Comparison of ENCODE assay signal across 12 mouse cellular contexts in the genomic region with DNA sequence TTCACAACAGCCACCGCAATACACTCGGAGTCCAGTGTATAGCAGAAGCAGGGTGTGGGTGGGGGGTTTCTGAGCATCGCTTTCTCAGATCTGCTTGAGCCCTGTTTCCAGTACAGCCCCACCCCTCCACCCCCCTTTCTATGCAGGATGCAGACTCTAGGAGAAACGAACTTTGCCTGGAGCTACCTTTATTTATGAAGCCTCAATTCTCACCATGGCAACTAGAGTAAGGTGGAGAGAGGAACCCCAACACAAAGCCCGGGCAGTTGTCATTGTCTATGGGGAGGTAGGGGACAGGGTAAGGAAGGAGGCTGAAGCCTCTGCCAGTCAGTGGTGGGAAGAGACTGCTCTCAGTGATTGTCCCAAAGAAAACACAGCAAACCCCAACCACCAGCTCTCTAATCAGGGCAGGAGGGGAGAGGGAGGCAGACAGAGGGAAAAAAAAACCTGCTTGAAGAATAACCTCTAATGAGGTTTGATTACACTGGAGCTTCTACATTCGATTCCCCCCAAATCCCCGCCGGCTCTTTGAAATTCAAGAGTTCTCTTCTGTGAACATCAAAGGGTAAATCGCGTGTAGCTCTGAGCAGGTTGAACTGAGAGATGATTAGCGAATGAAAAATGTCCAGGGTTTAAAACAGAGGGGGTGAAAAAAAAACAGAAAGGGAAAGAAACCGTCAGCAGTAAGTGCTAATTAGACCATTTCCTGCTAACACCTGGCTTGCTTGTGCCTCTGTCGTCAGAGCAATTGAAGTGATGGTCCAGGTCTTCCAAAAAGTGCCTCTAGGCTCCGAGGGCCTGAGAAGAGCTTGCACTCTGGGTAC.
DNase-seq lines count a peak whose midpoint lies in the region; ATAC-seq and TF ChIP-seq lines count a peak whose summit lies in the region.
"Had no signal": no experiment of that assay in that cellular context is flagged by ENCODE, and none has a peak within 500 bp of the region (broad histone marks: within the 10 kb centered on the region; RNA-seq: fewer than 3 reads in every experiment).

No protein-coding gene starts in this region.

- no peak overlapping the region for H3K9ac ChIP-seq in embryonic facial prominence, embryonic 14.5 days (ENCODE audit: low read depth, low read length)
- 0 out of 2 replicates have a peak overlapping the region, but pooled peaks have one; percentile 28 for H3K9ac ChIP-seq in hindbrain, embryonic 14.5 days
- no peak overlapping the region for H3K9ac ChIP-seq in midbrain, postnatal 0 days (replicated peaks; ENCODE audit: low read length, poor library complexity, severe bottlenecking)

- H3K4me2 ChIP-seq in embryonic facial prominence, embryonic 14.5 days (ENCODE audit: low read depth, low read length), result no peak overlapping the region
- H3K4me2 ChIP-seq in hindbrain, embryonic 14.5 days (replicated peaks), result 0 out of 2 replicates have a peak overlapping the region, but pooled peaks have one; percentile 6
- H3K4me2 ChIP-seq in midbrain, postnatal 0 days (ENCODE audit: low read depth, low read length, poor library complexity, severe bottlenecking), result peak overlapping the region; percentile 12; the same call in 1 of the 2 replicates

- no peaks in the 10 kb centered on the region for H3K36me3 ChIP-seq in embryonic facial prominence, embryonic 14.5 days (ENCODE audit: control insufficient read depth, insufficient read depth, low read length)
- H3K36me3 ChIP-seq in hindbrain, embryonic 14.5 days (replicated peaks; ENCODE audit: control insufficient read depth, insufficient read depth), result no peaks in the 10 kb centered on the region
- H3K36me3 ChIP-seq in midbrain, postnatal 0 days (ENCODE audit: insufficient read depth, low read length), result no peaks in the 10 kb centered on the region

- H3K4me3 ChIP-seq in embryonic facial prominence, embryonic 14.5 days (ENCODE audit: low read depth, low read length), result no peak overlapping the region
- H3K4me3 ChIP-seq in hindbrain, embryonic 14.5 days (replicated peaks; ENCODE audit: low read length), result no peak overlapping the region
- H3K4me3 ChIP-seq in midbrain, postnatal 0 days (ENCODE audit: low read depth, low read length), result no peak overlapping the region
- H3K4me3 ChIP-seq: heart, adult 2 months had no signal

- 19% methylated on average over 14 of the region's 14 CpGs for WGBS in embryonic facial prominence, embryonic 14.5 days
- 37% methylated on average over 14 of the region's 14 CpGs for WGBS in hindbrain, embryonic 14.5 days
- WGBS in midbrain, postnatal 0 days, result 18% methylated on average over 14 of the region's 14 CpGs

- TF ChIP-seq CTCF in midbrain, postnatal 0 days (IDR thresholded peaks at IDR 0.05), result no peak

- no peaks in the 10 kb centered on the region for H3K27me3 ChIP-seq in embryonic facial prominence, embryonic 14.5 days (replicated peaks; ENCODE audit: control insufficient read depth, insufficient read depth, low read length)
- no peaks in the 10 kb centered on the region for H3K27me3 ChIP-seq in hindbrain, embryonic 14.5 days (ENCODE audit: control insufficient read depth, insufficient read depth, low read length)
- no peaks in the 10 kb centered on the region for H3K27me3 ChIP-seq in midbrain, postnatal 0 days (ENCODE audit: insufficient read depth, low read length)

- peak; percentile 28; the same call in 1 of the 2 replicates for ATAC-seq in embryonic facial prominence, embryonic 14.5 days (ENCODE audit: low read depth)
- peak; percentile 36 for ATAC-seq in hindbrain, embryonic 14.5 days (ENCODE audit: low FRiP score)
- ATAC-seq in midbrain, postnatal 0 days (ENCODE audit: low FRiP score), result peak; percentile 71
- no peak for ATAC-seq in erythroblast, adult 5-6 weeks (replicated peaks; ENCODE audit: low FRiP score, poor library complexity, severe bottlenecking)
- ATAC-seq: intestine, postnatal 0 days had no signal

- peak; percentile 62 for DNase-seq in CD4-positive, CD25-positive, alpha-beta regulatory T cell, adult 2 months (ENCODE audit: low read depth, low spot score)
- peak; percentile 72 for DNase-seq in embryonic facial prominence, embryonic 14.5 days (ENCODE audit: low spot score)
- no peak for DNase-seq in hindbrain, embryonic 14.5 days (ENCODE audit: low spot score)
- peak; percentile 10 for DNase-seq in midbrain, postnatal 0 days (ENCODE audit: low spot score)
- no peak for DNase-seq in cerebellum, postnatal 36 days
- no peak for DNase-seq in T-cell, adult 2 months (ENCODE audit: low spot score)
- no peak for DNase-seq in thymus, postnatal 4 days
- DNase-seq: heart, adult 2 months; lung, adult 2 months had no signal

- no peaks in the 10 kb centered on the region for H3K9me3 ChIP-seq in embryonic facial prominence, embryonic 14.5 days (ENCODE audit: control insufficient read depth, low read length)
- no peaks in the 10 kb centered on the region for H3K9me3 ChIP-seq in hindbrain, embryonic 14.5 days (ENCODE audit: control insufficient read depth, low read length)
- no peaks in the 10 kb centered on the region for H3K9me3 ChIP-seq in midbrain, postnatal 0 days (ENCODE audit: low read length)

- H3K4me1 ChIP-seq in embryonic facial prominence, embryonic 14.5 days (ENCODE audit: control insufficient read depth, insufficient read depth, low read length), result no peaks in the 10 kb centered on the region
- H3K4me1 ChIP-seq in hindbrain, embryonic 14.5 days (replicated peaks; ENCODE audit: control insufficient read depth, insufficient read depth, low read length), result peaks cover 19% of the 10 kb centered on the region
- H3K4me1 ChIP-seq in midbrain, postnatal 0 days (ENCODE audit: insufficient read depth, low read length), result peaks cover 6% of the 10 kb centered on the region

- no peak overlapping the region for H3K27ac ChIP-seq in embryonic facial prominence, embryonic 14.5 days (replicated peaks; ENCODE audit: low read depth, low read length)
- H3K27ac ChIP-seq in hindbrain, embryonic 14.5 days, result peak overlapping the region; percentile 70; the same call in 1 of the 2 replicates
- H3K27ac ChIP-seq in midbrain, postnatal 0 days (ENCODE audit: low read depth, low read length), result peak overlapping the region; percentile 60
- H3K27ac ChIP-seq: heart, adult 2 months; stomach, postnatal 0 days had no signal

Comparison
In these comparisons a context has a peak if more than half of its experiments do, and no peak if none do; other contexts are left out.
1. DNase-seq: peak in CD4-positive, CD25-positive, alpha-beta regulatory T cell, adult 2 months (single experiment), embryonic facial prominence, embryonic 14.5 days (single experiment) and midbrain, postnatal 0 days (single experiment); none in hindbrain, embryonic 14.5 days (single experiment), cerebellum, postnatal 36 days (0 of 2), T-cell, adult 2 months (single experiment) and thymus, postnatal 4 days (single experiment).